Mouse (Mus musculus): ENCODE results near the gene Aco2. TPM values are rescaled to one million over a fixed set of nuclear protein-coding genes. Genes with fewer than 3 reads are reported as not detected.

Gene Aco2
- total RNA-seq, 1 experiment from 2014 or later, result 98.4 TPM

DNA sequence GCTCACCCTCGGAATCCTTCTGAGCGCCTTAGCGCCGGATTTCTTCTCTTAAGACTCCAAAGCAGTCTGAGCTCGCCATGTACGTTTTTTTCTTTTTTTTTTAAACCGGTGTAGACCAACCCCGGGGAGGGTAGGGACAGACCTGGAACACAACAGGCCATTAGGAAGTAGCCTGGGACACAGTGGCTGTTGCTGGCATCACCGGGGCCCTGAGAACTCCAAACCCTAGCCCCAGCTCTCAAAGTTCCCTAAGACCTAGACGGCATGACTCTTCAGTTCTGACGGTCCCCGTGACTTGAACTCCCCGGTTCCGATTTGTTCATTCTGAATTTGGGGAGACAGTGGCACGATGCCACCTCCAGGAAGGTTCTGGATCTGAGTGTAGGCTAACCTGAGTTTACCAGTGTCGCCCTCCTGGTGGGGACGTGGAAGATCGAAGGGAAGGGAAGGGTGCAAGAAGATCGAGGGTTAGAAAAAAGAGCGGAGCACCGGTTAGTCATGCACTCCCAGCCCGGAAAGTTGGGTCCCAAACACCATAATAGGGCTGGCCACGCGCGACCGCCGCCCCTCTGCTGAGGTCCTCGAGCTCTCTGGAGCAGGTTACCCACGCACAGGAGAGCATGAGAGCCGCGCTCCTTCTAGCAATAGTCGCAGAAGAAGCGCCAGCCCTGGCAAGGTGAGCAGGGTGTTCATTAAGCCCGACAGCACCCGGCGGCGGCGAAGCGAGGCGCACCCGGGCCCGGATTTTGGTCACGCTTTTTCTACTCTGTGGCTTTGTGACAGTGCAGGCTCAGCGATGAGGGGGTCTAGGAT is 13.4 kb upstream of the Aco2 start, which contains the start of gene Tob2:
Tob2 (minus strand) TSS at position 280 of the 813 bp plus-strand sequence.
- ATAC-seq (replicated peaks in 1 of 2; ENCODE audit: insufficient read depth in 1 of 2, low FRiP score in 2 of 2, low TSS enrichment in 1 of 2, low read depth in 1 of 2, poor library complexity in 2 of 2, severe bottlenecking in 2 of 2), result peak; percentile 3 to 6; a peak in 2 of 4 replicates

DNA sequence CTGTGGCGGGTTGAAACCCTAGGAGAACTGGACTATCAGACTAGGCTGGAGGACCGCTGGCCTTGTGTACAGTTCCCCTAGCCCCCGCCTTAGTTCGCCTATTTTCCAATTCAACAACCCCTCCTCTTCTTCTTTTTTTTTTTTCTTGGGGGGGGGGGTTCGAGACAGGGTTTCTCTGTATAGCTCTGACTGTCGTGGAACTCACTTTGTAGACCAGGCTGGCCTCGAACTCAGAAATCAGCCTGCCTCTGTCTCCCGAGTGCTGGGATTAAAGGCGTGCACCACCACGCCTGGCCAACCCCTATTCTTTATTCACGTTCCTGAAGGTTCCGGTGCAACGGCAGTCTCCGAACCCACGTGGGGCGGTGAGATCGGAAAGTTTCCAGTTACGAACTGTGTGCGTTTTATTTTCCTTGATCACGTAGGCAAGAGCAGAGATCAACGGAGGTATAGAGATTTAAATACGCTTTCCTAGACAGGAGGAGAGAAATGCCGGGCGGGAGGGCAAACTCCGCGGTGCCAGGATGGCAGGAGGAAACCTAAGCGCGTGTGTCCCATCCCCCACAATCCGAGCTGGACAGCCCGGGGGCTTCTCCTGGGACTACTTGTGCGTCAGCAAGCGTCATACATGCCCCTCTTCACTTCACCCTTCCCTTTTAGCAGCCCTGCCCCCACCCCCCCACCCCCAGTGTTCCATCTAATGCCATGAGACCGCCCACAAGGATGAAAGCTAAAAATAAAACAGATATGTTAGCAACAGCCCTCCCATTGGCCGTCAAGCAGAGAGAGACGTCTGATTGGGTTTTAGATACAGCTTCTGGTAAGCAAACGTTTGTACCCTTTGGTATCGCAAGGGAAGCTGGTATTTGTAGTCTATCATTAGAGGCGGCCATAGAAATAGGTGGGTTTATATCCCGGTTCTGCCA is 12.5 kb upstream of the Aco2 start:
- ATAC-seq (replicated peaks in 1 of 2; ENCODE audit: insufficient read depth in 1 of 2, low FRiP score in 2 of 2, low TSS enrichment in 1 of 2, low read depth in 1 of 2, poor library complexity in 2 of 2, severe bottlenecking in 2 of 2), result peak; percentile 62 to 64

DNA sequence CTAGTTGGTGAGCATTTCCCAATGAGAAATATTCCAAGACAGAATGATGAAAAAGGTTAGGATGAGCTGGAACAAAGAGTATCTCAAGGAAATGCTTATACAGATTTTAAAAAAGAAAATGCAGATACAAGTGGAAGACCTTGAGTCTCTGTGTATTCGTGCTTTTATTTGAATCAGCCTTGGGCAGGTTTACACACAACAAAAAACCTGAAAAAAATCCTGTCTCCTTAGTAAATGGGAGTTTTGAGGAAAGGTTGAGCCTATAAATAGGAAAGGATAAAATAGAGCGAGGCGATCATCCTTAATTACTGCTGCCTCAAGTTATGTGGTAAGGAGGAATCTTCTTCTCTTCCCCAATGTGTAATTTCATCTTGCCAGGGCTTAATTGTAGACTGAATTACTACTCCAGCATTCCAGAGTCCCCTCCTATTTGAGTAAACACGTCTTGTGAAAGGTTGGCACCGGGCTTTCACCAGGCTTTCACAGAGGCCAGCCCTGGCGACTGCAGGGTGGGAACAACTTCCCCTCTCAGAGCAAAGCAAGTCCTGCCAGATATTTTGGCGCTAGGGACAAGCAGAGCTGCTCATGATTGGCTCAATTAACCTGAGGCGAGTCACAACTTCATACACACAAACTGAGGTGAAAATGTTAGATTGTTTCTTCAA is 11.5 kb upstream of the Aco2 start:
- no peak for ATAC-seq (replicated peaks in 1 of 2; ENCODE audit: insufficient read depth in 1 of 2, low FRiP score in 2 of 2, low TSS enrichment in 1 of 2, low read depth in 1 of 2, poor library complexity in 2 of 2, severe bottlenecking in 2 of 2)

- no peak for ATAC-seq (replicated peaks in 1 of 2; ENCODE audit: insufficient read depth in 1 of 2, low FRiP score in 2 of 2, low TSS enrichment in 1 of 2, low read depth in 1 of 2, poor library complexity in 2 of 2, severe bottlenecking in 2 of 2)
These were observed 7.9 kb upstream of the Aco2 start for GRCm38 (mm10) chr15:81864238-81864637.

GRCm38 (mm10) chr15:81869985-81870384 is 2.1 kb upstream of the Aco2 start:
- no peak for ATAC-seq (replicated peaks in 1 of 2; ENCODE audit: insufficient read depth in 1 of 2, low FRiP score in 2 of 2, low TSS enrichment in 1 of 2, low read depth in 1 of 2, poor library complexity in 2 of 2, severe bottlenecking in 2 of 2)

- ATAC-seq (replicated peaks in 1 of 2; ENCODE audit: insufficient read depth in 1 of 2, low FRiP score in 2 of 2, low TSS enrichment in 1 of 2, low read depth in 1 of 2, poor library complexity in 2 of 2, severe bottlenecking in 2 of 2), result peak; percentile 88
These were observed 376 bp upstream of the Aco2 start, which contains the start of gene Phf5a for GRCm38 (mm10) chr15:81871604-81872261. Gene Phf5a (minus strand): TSS chr15:81871911.

GRCm38 (mm10) chr15:81879531-81880401 is 7.7 kb downstream of the Aco2 start:
- ATAC-seq (replicated peaks in 1 of 2; ENCODE audit: insufficient read depth in 1 of 2, low FRiP score in 2 of 2, low TSS enrichment in 1 of 2, low read depth in 1 of 2, poor library complexity in 2 of 2, severe bottlenecking in 2 of 2), result no peak

DNA sequence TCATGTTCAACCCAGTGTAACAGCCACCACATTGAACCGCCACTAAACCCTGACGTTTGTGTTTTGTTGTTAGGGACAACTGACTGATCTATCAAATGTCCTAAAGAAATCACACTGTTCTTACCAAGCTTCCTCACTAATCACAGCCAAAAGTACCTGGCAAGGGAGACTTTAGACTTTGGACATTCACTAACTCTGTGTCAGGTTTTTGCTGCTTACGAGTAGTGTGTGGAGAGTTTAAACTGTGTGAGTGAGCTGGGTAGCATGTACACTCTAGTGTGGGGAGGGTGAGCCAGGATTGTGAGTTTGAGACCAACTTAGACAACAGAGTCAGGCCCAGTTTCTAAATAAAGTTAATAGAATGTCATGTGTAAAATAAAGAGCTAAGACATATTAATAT is 10.2 kb downstream of the Aco2 start:
- no peak for ATAC-seq (replicated peaks in 1 of 2; ENCODE audit: insufficient read depth in 1 of 2, low FRiP score in 2 of 2, low TSS enrichment in 1 of 2, low read depth in 1 of 2, poor library complexity in 2 of 2, severe bottlenecking in 2 of 2)

DNA sequence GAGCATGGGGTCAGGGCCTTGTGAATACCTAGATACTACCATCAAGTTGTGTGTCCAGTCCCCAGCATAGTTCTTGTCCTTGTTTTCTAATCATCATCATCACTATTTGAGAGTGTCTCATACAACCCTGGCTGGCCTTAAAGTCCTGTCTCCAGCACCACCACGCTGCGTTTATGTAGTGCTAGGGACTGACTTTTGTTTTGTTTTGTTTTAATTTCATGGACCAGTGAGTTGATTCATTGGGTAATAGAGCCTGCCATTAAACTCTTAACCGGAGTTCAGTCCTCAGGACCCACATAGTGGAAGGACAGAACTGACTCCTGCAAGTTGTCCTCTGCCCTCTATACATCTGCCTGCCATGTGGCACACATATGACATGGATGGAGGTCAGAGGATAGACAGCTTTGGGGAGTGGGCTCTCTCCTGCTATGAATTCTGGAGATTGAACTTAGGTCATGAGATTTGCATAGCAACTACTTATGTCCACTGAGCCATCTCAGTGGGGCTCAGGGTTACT is 13.4 kb downstream of the Aco2 start:
- no peak for ATAC-seq (replicated peaks in 1 of 2; ENCODE audit: insufficient read depth in 1 of 2, low FRiP score in 2 of 2, low TSS enrichment in 1 of 2, low read depth in 1 of 2, poor library complexity in 2 of 2, severe bottlenecking in 2 of 2)

DNA sequence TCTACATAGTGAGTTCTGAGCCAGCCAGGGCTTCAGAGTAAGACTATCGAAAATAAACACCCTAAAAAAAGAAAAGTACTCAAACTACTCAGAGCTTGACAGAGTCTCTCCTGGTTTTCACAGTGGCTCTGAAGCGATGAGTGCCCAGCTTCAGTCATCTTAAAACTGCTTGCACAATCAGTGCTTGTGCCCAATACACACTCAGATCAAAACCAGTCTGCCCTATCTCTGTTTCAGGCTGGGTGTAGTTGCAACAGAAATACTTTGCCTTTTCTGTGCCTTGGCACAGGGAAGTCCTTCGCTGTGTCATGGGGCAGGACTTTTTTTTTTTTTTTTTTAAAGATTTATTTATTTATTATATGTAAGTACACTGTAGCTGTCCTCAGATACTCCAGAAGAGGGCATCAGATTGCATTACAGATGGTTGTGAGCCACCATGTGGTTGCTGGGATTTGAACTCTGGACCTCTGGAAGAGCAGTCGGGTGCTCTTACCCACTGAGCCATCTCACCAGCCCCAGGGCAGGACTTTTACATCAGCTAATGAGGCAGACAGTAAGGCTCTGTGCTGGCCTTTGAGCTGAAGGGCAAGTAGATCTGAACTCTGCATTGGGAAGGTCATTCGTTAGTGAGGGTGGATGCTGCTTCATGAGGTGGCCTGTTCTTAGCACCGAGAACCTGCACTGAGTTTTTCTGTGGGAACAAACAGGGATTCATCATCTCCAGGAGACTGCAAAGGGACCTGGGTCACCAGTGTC is 14.9 kb downstream of the Aco2 start:
- no peak for ATAC-seq (replicated peaks in 1 of 2; ENCODE audit: insufficient read depth in 1 of 2, low FRiP score in 2 of 2, low TSS enrichment in 1 of 2, low read depth in 1 of 2, poor library complexity in 2 of 2, severe bottlenecking in 2 of 2)

DNA sequence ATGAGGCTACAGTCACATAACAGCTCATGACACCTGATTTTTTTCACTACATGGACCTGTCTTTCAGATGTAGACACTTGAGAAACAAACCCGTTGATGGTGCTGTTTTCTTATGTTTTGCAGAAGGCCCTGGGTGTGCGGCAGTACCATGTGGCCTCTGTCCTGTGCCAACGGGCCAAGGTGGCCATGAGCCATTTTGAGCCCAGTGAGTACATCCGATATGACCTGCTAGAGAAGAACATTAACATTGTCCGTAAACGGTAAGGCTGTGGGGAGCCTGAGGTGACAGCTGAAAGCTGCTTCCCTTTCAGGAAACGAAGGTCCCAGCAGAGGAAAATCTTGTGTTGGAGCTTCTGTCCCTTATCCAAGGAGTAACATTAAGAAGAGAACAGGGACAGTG is 17.1 kb downstream of the Aco2 start:
- no peak for ATAC-seq (replicated peaks in 1 of 2; ENCODE audit: insufficient read depth in 1 of 2, low FRiP score in 2 of 2, low TSS enrichment in 1 of 2, low read depth in 1 of 2, poor library complexity in 2 of 2, severe bottlenecking in 2 of 2)

- no peak for ATAC-seq (replicated peaks in 1 of 2; ENCODE audit: insufficient read depth in 1 of 2, low FRiP score in 2 of 2, low TSS enrichment in 1 of 2, low read depth in 1 of 2, poor library complexity in 2 of 2, severe bottlenecking in 2 of 2)
These were observed 19.2 kb downstream of the Aco2 start for GRCm38 (mm10) chr15:81891140-81891802.

DNA sequence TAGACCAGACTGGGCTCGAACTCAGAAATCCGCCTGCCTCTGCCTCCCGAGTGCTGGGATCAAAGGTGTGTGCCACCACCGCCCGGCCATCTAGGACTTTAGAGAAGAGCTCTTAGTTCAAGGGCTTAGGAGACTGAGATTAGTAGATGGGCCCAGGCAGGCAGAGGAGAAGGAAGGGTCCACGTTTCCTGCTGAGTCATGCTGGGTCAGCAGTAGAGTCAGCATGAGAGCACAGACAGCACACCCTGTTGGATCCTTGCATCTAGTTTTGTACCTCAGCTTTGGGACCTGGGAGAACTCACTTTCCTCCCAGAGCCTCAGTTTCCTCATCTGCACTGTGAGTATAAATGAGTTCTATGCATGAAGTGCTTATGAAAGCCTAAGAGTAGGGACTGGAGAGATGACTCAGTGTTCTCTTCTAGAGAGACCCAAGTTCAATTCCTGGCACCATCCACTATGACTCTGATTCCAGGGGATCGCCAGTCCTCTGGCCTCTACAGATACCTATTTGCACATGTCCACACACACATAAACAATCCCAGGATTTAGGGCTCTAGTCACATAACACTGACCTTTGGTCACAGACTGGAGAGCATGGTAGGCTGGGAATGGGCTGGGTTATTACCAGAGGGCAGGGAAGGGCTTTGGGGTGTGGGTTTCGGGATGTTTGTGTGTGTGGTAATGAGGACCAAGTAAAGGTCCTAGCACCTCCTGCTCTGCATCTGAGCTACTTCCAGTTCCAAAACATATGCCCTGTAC is 19.9 kb downstream of the Aco2 start:
- no peak for ATAC-seq (replicated peaks in 1 of 2; ENCODE audit: insufficient read depth in 1 of 2, low FRiP score in 2 of 2, low TSS enrichment in 1 of 2, low read depth in 1 of 2, poor library complexity in 2 of 2, severe bottlenecking in 2 of 2)

- ATAC-seq (replicated peaks in 1 of 2; ENCODE audit: insufficient read depth in 1 of 2, low FRiP score in 2 of 2, low TSS enrichment in 1 of 2, low read depth in 1 of 2, poor library complexity in 2 of 2, severe bottlenecking in 2 of 2), result no peak
These were observed 21.9 kb downstream of the Aco2 start for GRCm38 (mm10) chr15:81894002-81894401.
